Mouse (Mus musculus) T-helper 17 cell (primary cell): ENCODE results near the gene Hnrnpl.

ENCODE experiments used
- in situ Hi-C, 2 experiments: fragments of 300-600 bp; cut with MboI, MseI; formaldehyde crosslinking; loops; 1 replicate in 1 of 2; 2 replicates in 1 of 2; pipeline ENCODE4 v1.15.1; 2025; ENCODE audit warnings: high pct_unique_total_duplicates in 2 of 2

The Hnrnpl gene

GRCm38 (mm10) chr7:28811228-28811627, 2.9 kb downstream of the Hnrnpl start:
- in situ Hi-C loops, result loop anchor here in 1 of 2 experiments (25.0 kb wide), 1 partner anchor 1601 kb away; the partner anchor contains the start of genes Hcst, Nfkbid and Tyrobp

GRCm38 (mm10) chr7:28811640-28812275, 3.4 kb downstream of the Hnrnpl start:
- in situ Hi-C loops, result loop anchor here in 1 of 2 experiments (25.0 kb wide), 1 partner anchor 1601 kb away; the partner anchor contains the start of genes Hcst, Nfkbid and Tyrobp

- in situ Hi-C loops, result loop anchor here in 1 of 2 experiments (25.0 kb wide), 1 partner anchor 1600 kb away; the partner anchor contains the start of genes Hcst, Nfkbid and Tyrobp
These were observed 4.1 kb downstream of the Hnrnpl start for GRCm38 (mm10) chr7:28812436-28812835.

- in situ Hi-C loops, result loop anchor here in 1 of 2 experiments (25.0 kb wide), 1 partner anchor 1599 kb away; the partner anchor contains the start of genes Hcst, Nfkbid and Tyrobp
These were observed 4.6 kb downstream of the Hnrnpl start for GRCm38 (mm10) chr7:28812949-28813348.

GRCm38 (mm10) chr7:28814306-28815034, 6.1 kb downstream of the Hnrnpl start:
- in situ Hi-C loops, result loop anchor here in 1 of 2 experiments (25.0 kb wide), 1 partner anchor 1598 kb away; the partner anchor contains the start of genes Hcst, Nfkbid and Tyrobp

GRCm38 (mm10) chr7:28815230-28815629, 6.9 kb downstream of the Hnrnpl start:
- in situ Hi-C loops, result loop anchor here in 1 of 2 experiments (25.0 kb wide), 1 partner anchor 1597 kb away; the partner anchor contains the start of genes Hcst, Nfkbid and Tyrobp

- in situ Hi-C loops, result loop anchor here in 1 of 2 experiments (25.0 kb wide), 1 partner anchor 1596 kb away; the partner anchor contains the start of genes Hcst, Nfkbid and Tyrobp
These were observed 7.9 kb downstream of the Hnrnpl start for GRCm38 (mm10) chr7:28816201-28816600.

- in situ Hi-C loops, result loop anchor here in 1 of 2 experiments (25.0 kb wide), 1 partner anchor 1595 kb away; the partner anchor contains the start of genes Hcst, Nfkbid and Tyrobp
These were observed 8.6 kb downstream of the Hnrnpl start for GRCm38 (mm10) chr7:28816920-28817319.

GRCm38 (mm10) chr7:28817524-28817923, 9.2 kb downstream of the Hnrnpl start:
- in situ Hi-C loops, result loop anchor here in 1 of 2 experiments (25.0 kb wide), 1 partner anchor 1595 kb away; the partner anchor contains the start of genes Hcst, Nfkbid and Tyrobp

- in situ Hi-C loops, result loop anchor here in 1 of 2 experiments (25.0 kb wide), 1 partner anchor 1594 kb away; the partner anchor contains the start of genes Hcst, Nfkbid and Tyrobp
These were observed 9.6 kb downstream of the Hnrnpl start for GRCm38 (mm10) chr7:28817957-28818356.

GRCm38 (mm10) chr7:28818436-28818835, 10.1 kb downstream of the Hnrnpl start:
- in situ Hi-C loops, result loop anchor here in 1 of 2 experiments (25.0 kb wide), 1 partner anchor 1594 kb away; the partner anchor contains the start of genes Hcst, Nfkbid and Tyrobp

- in situ Hi-C loops, result loop anchor here in 1 of 2 experiments (25.0 kb wide), 1 partner anchor 1593 kb away; the partner anchor contains the start of genes Hcst, Nfkbid and Tyrobp
These were observed 10.6 kb downstream of the Hnrnpl start for GRCm38 (mm10) chr7:28818861-28819452.

- in situ Hi-C loops, result loop anchor here in 1 of 2 experiments (25.0 kb wide), 1 partner anchor 1593 kb away; the partner anchor contains the start of genes Hcst, Nfkbid and Tyrobp
These were observed 11.2 kb downstream of the Hnrnpl start for GRCm38 (mm10) chr7:28819571-28819970.

GRCm38 (mm10) chr7:28820358-28821260, 12.3 kb downstream of the Hnrnpl start:
- in situ Hi-C loops, result loop anchor here in 1 of 2 experiments (25.0 kb wide), 1 partner anchor 1592 kb away; the partner anchor contains the start of genes Hcst, Nfkbid and Tyrobp

- in situ Hi-C loops, result loop anchor here in 1 of 2 experiments (25.0 kb wide), 1 partner anchor 1591 kb away; the partner anchor contains the start of genes Hcst, Nfkbid and Tyrobp
These were observed 13.0 kb downstream of the Hnrnpl start for GRCm38 (mm10) chr7:28821261-28821831.

- in situ Hi-C loops, result loop anchor here in 1 of 2 experiments (25.0 kb wide), 1 partner anchor 1590 kb away; the partner anchor contains the start of genes Hcst, Nfkbid and Tyrobp
These were observed 14.2 kb downstream of the Hnrnpl start for GRCm38 (mm10) chr7:28822556-28822955.

- in situ Hi-C loops, result loop anchor here in 1 of 2 experiments (25.0 kb wide), 1 partner anchor 1589 kb away; the partner anchor contains the start of genes Hcst, Nfkbid and Tyrobp
These were observed 14.9 kb downstream of the Hnrnpl start for GRCm38 (mm10) chr7:28822993-28823903.

GRCm38 (mm10) chr7:28823932-28824331, 15.6 kb downstream of the Hnrnpl start:
- in situ Hi-C loops, result loop anchor here in 1 of 2 experiments (25.0 kb wide), 1 partner anchor 1588 kb away; the partner anchor contains the start of genes Hcst, Nfkbid and Tyrobp
